Mouse (Mus musculus): Measurements from ENCODE around the gene Agl.
"Not testable (repeated sequence)": the region's sequence is repeated elsewhere in the genome, so short reads cannot be mapped to it uniquely, and the experiment has no call there.

The Agl gene

DNA sequence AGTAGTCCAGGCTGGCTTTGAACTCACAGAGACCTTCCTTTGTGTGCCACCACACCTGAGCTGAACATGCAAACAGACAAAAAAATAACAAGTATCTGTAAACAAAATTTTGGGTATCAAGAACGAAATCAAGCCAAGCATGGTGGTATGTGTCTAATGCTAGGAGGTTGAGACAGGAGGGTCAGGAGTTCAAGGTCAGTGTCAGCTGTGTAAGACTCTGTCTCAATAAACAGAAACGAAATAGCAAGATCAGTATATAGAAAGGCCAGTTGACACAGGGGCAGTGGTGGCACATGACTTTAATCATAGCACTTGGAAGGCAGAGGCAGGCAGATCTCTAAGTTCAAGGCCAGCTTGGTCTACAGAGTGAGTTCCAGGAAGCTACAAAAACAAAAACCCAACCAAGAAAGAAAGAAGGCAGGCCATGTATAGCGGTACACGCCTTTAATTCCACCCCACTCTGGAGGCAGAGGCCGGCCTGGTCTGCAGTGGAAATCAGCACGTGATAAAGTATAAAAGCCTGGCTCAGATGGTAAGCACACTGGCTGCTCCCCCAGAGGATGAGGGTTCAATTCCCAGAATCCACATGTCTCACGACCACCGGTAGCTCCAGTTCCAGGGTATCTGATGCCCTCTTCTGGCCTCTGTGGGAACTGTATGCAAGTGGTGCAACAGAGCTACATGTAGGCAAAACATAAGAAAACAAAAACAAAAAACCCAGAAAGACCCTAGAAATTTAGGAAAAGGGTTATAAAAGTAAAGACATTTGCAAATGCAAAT, 59.4 kb downstream of the Agl start:
- DNase-seq (ENCODE audit: low read depth, low spot score) = peak; percentile 46

DNA sequence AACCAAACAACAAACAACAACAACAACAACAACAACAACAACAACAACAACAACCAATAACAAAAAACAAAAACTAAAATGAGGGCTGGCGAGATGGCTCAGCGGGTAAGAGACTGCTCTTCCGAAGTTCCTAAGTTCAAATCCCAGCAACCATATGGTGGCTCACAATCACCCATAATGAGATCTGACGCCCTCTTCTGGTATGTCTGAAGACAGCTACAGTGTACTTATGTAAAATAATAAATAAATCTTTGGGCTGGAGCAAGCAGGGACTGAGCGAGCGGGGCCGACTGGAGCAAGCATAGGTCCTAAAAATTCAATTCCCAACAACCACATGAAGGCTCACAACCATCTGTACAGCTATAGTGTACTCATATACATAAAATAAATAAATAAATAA, 60.3 kb downstream of the Agl start:
- DNase-seq (ENCODE audit: low read depth, low spot score) = not testable (repeated sequence)

GRCm38 (mm10) chr3:116740963-116741362, 67.0 kb downstream of the Agl start:
- no peak for DNase-seq (ENCODE audit: low read depth, low spot score)

GRCm38 (mm10) chr3:116740106-116740505, 67.9 kb downstream of the Agl start:
- DNase-seq (ENCODE audit: low read depth, low spot score) = no peak

GRCm38 (mm10) chr3:116737326-116737731, 70.6 kb downstream of the Agl start:
- no peak for DNase-seq (ENCODE audit: low read depth, low spot score)

DNA sequence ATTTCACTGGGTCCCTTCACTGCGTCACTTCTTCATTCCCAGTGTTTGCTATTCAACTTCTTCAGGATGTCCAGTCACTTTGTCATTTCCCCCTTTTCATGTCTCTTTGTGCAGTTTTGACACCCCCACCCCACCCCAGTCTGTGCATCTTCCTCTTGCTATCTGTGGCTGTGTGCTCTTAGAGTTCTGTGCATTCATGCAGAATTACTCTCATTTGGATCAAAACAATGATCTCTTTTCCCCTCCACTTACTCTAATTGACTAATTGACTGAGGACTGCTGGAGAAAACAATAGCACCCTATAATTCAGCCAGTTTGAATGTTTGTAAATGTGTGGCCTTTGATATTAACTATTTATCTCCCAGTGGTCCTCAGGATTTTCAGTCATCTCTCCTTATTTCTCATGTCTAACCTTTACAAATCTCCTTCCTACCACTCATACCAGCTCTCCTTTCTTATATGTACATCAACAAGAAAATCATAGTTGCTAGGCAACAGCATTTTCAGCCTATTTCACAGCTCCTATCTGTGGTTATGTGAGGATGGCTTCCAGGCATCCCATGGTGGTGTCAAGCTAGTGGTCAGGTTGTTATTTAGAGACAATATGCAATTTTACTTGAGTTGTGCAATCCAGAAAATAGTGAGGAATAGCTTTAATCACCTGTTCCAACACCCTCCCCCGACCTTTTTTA, 78.3 kb downstream of the Agl start:
- no peak for DNase-seq (ENCODE audit: low read depth, low spot score)

GRCm38 (mm10) chr3:116726807-116727206, 81.2 kb downstream of the Agl start:
- DNase-seq (ENCODE audit: low read depth, low spot score) = no peak

- DNase-seq (ENCODE audit: low read depth, low spot score) = no peak
Observed at GRCm38 (mm10) chr3:116723496-116724481, 84.2 kb downstream of the Agl start.

DNA sequence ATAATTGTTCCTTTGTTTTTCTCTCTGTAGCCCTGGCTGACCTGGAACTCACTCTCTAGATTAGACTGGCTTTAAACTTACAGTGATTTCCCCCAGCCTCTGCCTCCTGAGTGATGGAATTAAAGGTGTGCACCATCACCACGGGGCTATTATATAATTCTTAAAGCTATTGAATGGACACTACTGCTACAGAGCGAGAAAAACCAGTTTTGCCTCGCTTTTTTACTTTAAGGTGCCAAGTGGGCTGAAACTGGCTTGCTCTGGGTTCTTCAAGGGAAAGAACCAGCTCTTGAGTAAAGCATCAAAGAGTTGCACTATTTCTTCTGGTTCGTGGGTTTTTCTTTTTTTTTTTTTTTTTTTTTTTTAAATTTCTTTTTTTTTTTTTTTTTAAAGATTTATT, 85.0 kb downstream of the Agl start:
- no peak for DNase-seq (ENCODE audit: low read depth, low spot score)

DNA sequence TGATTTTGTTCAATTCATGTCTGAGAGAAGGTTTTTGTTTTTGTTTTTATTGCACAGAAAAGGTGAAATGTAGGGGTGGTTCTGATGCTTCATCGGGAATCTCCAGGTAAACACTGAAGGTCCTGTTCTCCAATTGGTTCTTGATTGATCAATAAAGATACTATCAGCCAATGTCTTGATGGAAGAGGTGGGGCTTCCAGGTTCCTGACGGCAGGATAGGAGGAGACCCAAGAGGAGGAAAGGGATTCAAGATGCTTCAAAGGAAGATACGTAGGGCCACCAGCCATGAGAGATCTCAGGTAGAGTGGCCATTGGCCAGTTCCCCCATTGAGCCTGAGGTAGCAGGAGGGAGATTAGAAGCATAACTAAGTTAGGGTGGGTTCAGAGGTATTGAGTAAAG, 89.0 kb downstream of the Agl start:
- no peak for DNase-seq (ENCODE audit: low read depth, low spot score)

GRCm38 (mm10) chr3:116713031-116713430, 94.9 kb downstream of the Agl start:
- DNase-seq (ENCODE audit: low read depth, low spot score) = no peak

GRCm38 (mm10) chr3:116712436-116712881, 95.5 kb downstream of the Agl start, which contains the start of gene Slc35a3:
Gene Slc35a3, minus strand, starts transcription at chr3:116712831.
- no peak for DNase-seq (ENCODE audit: low read depth, low spot score)

DNA sequence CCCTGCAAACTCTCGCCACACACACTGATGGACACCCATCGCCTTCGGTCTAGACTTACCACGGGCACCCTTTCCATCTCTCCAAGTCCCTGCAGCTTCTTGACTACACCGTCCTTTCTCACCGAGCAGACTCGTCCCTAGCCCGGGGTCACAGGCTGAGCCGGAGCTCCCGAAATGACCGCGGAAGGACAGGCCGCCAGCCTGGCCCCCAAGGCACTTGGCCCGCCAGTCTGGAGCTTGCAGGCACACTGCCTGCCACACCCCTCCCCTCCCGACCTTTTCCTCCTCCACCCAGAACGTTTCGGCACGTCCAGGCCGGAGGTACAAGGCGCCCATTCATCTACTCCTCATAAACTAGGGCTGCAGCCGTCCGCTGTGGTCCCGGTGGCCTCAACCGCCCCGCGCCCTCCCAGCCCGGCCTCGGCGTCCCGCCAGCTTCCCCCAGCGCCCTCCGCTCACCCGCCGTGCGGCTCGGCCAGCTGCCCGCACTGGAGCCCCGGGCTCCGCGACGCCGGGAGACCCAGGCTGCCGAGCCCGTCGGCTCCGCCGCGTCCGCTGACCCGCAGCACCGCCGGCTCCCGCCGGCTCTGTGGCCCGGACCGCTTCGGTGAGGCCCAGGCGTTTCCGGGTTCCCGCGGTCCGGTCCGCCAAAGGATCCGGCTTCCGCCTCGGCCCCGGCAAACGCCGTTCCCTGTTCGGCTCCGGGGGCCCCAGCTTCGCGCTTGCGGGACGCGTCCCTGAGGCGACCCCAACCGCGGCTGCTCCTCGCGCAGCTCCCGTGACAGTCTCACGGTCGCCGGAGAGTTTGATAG, 96.1 kb downstream of the Agl start:
- DNase-seq (ENCODE audit: low read depth, low spot score) = no peak

GRCm38 (mm10) chr3:116710941-116711340, 97.0 kb downstream of the Agl start:
- no peak for DNase-seq (ENCODE audit: low read depth, low spot score)

DNA sequence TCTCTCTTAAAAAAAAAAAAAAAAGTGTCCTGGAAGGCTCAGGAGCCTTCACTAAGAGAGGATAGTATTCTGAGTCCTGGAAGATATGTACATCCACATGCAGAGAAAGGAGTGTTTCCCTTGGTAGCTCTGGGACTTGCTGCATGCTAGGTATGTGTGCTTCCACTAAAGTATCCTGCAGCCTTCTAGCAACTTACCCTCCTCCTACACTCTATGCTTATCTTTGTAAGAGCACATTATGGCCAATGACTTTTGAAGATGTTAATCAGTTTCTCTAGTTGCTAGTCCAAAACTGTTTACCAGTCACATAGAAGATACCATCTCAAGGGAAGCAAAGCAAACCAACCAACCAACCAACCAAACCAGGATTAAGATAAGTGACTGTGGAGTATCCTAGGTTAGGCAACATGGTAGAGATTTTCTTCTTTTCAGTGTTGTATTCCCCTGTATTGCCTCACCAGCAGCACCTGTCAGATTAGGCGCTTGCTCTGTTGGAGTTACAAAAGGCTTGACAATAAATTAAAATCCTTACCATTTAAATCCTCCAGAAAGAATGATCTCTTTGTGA, 102.2 kb downstream of the Agl start:
- no peak for DNase-seq (ENCODE audit: low read depth, low spot score)

GRCm38 (mm10) chr3:116703835-116704234, 104.1 kb downstream of the Agl start:
- DNase-seq (ENCODE audit: low read depth, low spot score) = no peak

DNA sequence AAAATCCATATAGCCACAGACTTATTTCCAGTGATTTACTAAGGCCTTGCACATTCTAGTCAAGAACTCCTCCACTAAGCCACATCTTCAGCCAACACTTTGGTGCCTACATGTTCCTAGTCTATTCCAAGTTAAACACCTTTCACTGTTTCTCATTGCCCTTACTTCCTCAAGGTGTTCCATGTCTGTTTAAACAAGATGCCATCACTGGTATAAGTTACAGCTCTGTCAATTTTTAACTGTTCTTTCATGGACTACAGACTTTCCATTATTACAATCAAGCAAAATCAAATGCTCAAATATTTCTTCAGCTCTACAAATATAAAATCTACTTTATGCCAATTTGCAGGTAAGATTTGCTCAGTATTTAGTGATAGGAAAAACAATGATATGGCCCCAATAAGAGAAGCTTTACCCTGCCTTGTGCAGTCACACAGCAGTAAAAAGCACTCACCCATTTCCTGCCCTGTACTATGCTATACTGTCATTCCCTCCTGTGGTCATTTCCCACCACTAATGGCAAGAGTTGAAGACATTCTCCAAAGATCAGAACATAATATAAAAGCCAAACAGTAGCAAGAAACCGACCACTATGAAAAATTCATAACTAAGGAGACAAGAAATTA, 105.2 kb downstream of the Agl start:
- no peak for DNase-seq (ENCODE audit: low read depth, low spot score)

DNA sequence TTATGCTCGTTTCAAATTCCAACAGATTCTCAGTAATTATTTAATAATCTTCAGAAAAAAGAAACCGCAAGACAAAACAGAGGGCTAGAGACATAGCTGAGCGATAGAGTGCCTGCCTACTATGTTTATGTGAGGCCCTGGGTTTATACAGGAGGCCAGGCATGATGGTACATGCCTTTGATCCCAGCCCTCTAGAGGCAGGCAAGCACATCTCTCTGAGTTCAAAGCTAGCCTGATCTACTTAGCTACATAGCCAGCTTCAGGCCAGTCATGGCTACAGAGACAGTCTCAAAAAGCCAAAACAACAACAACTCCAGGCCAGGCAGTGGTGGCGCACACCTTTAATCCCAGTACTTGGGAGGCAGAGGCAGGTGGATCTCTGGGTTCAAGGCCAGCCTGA, 106.4 kb downstream of the Agl start:
- DNase-seq (ENCODE audit: low read depth, low spot score) = no peak

GRCm38 (mm10) chr3:116698786-116699185, 109.2 kb downstream of the Agl start:
- no peak for DNase-seq (ENCODE audit: low read depth, low spot score)

DNA sequence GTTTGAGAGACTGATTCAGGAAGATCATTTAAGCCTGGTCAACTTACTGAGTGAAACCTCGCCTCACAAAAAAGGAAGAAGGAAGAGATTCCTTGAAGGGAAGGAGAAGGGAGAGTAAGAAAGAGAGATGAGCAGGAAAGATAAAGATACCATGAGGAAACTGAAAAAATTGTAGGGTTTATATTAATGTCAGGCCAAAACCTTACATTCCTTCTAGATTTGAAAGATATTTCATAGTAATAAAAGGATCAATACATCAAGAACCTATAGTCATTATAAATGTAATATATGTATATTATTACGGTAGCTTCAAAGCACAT, 112.3 kb downstream of the Agl start:
- no peak for DNase-seq (ENCODE audit: low read depth, low spot score)
